Mouse (Mus musculus) G1E-ER4 (cell line): ENCODE results near the gene Coa6. TPM values are rescaled to one million over a fixed set of nuclear protein-coding genes. Genes with fewer than 3 reads are reported as not detected.

Experiments used
- GATA1 ChIP-seq: IDR thresholded peaks from one replicate; pipeline ENCODE4 v1.8.0; 2012; ENCODE audit warnings: low read length, inconsistent platforms
- polyA plus RNA-seq: library from polyadenylated mRNA; stranded (reverse); fragments of >175 nt; gene quantifications from 2 replicates; pipeline ENCODE4 v1.2.3, GENCODE M21; 2012

Gene Coa6
- polyA plus RNA-seq = 82.8 and 144 TPM in 2 replicates

GRCm38 (mm10) chr8:126422174-126422919 lies at the start of gene Coa6:
TSS of gene Coa6 (plus strand) at chr8:126422515.
- no peak for TF ChIP-seq GATA1

GRCm38 (mm10) chr8:126379580-126379979 lies 42.7 kb upstream of the Coa6 start:
- no peak for TF ChIP-seq GATA1

GRCm38 (mm10) chr8:126380141-126380540 lies 42.2 kb upstream of the Coa6 start:
- TF ChIP-seq GATA1 = no peak

- no peak for TF ChIP-seq GATA1
Observed at GRCm38 (mm10) chr8:126381299-126381698, 41.0 kb upstream of the Coa6 start.

- TF ChIP-seq GATA1 = no peak
Observed at GRCm38 (mm10) chr8:126382216-126382615, 40.1 kb upstream of the Coa6 start.

GRCm38 (mm10) chr8:126382749-126383148 lies 39.6 kb upstream of the Coa6 start:
- TF ChIP-seq GATA1 = no peak

- no peak for TF ChIP-seq GATA1
Observed at GRCm38 (mm10) chr8:126387566-126387965, 34.7 kb upstream of the Coa6 start.

GRCm38 (mm10) chr8:126391541-126391940 lies 30.8 kb upstream of the Coa6 start:
- TF ChIP-seq GATA1 = no peak

- TF ChIP-seq GATA1 = no peak
Observed at GRCm38 (mm10) chr8:126395386-126395785, 26.9 kb upstream of the Coa6 start.

GRCm38 (mm10) chr8:126395917-126396316 lies 26.4 kb upstream of the Coa6 start:
- TF ChIP-seq GATA1 = no peak

- no peak for TF ChIP-seq GATA1
Observed at GRCm38 (mm10) chr8:126398349-126398748, 24.0 kb upstream of the Coa6 start.

GRCm38 (mm10) chr8:126405030-126405429 lies 17.3 kb upstream of the Coa6 start:
- TF ChIP-seq GATA1 = no peak

- no peak for TF ChIP-seq GATA1
Observed at GRCm38 (mm10) chr8:126420834-126421233, 1.5 kb upstream of the Coa6 start.

- TF ChIP-seq GATA1 = no peak
Observed at GRCm38 (mm10) chr8:126422920-126423300, 595 bp downstream of the Coa6 start.

GRCm38 (mm10) chr8:126424163-126424562 lies 1.8 kb downstream of the Coa6 start:
- TF ChIP-seq GATA1 = no peak

GRCm38 (mm10) chr8:126424946-126425345 lies 2.6 kb downstream of the Coa6 start:
- TF ChIP-seq GATA1 = no peak

GRCm38 (mm10) chr8:126429635-126430034 lies 7.3 kb downstream of the Coa6 start:
- TF ChIP-seq GATA1 = no peak
